Mouse (Mus musculus): ENCODE measurements around the gene Creld2.

GRCm38 (mm10) chr15:88792140-88792850 is 27.2 kb upstream of the Creld2 start:
- no peak for TF ChIP-seq POLR2A (IDR thresholded peaks at IDR 0.05; ENCODE audit: control insufficient read depth, low read depth, low read length)
- no peak for TF ChIP-seq CTCF (IDR thresholded peaks at IDR 0.05; ENCODE audit: control insufficient read depth, insufficient read depth, insufficient replicate concordance, low read depth, low read length)

Measured in testis, adult 2 months (tissue).